Mouse (Mus musculus) stomach, embryonic 15.5 days (tissue): ENCODE results near the gene Klhl41. TPM values are rescaled to one million over a fixed set of nuclear protein-coding genes. Genes with fewer than 3 reads are reported as not detected.
"Not testable (repeated sequence)": the region's sequence is repeated elsewhere in the genome, so short reads cannot be mapped to it uniquely, and the experiment has no call there.

Source experiments
- ATAC-seq: fragments of 200-750 bp; cut with Nextera tagmentation; 2 replicates; pipeline ENCODE4 v1.8.0; 2017; ENCODE audit warnings: low read depth, moderate number of reproducible peaks, moderate TSS enrichment; ENCODE audit not compliant: insufficient read depth, low FRiP score
- H3K27ac ChIP-seq: fragments of 300-500 bp; sonication (generic); 2 replicates; pipeline ENCODE4 v1.5.1; 2015; ENCODE audit warnings: mild to moderate bottlenecking, inconsistent platforms
- H3K27me3 ChIP-seq: fragments of 300-500 bp; sonication (generic); replicated peaks from 2 replicates; pipeline ENCODE4 v1.6.1; 2015; ENCODE audit warnings: inconsistent platforms
- H3K36me3 ChIP-seq: fragments of 300-500 bp; sonication (generic); 2 replicates; pipeline ENCODE4 v1.6.1; 2015; ENCODE audit warnings: inconsistent platforms
- H3K4me1 ChIP-seq: fragments of 300-500 bp; sonication (generic); 2 replicates; pipeline ENCODE4 v1.6.1; 2015; ENCODE audit warnings: inconsistent platforms
- H3K4me2 ChIP-seq: fragments of 300-500 bp; sonication (generic); 2 replicates; pipeline ENCODE4 v1.6.1; 2015; ENCODE audit warnings: mild to moderate bottlenecking, inconsistent platforms
- H3K4me3 ChIP-seq: fragments of 300-500 bp; sonication (generic); replicated peaks from 2 replicates; pipeline ENCODE4 v1.5.1; 2015; ENCODE audit warnings: inconsistent platforms
- H3K9ac ChIP-seq: fragments of 300-500 bp; sonication (generic); 2 replicates; pipeline ENCODE4 v1.6.1; 2015; ENCODE audit warnings: inconsistent platforms
- H3K9me3 ChIP-seq: fragments of 300-500 bp; sonication (generic); 2 replicates; pipeline ENCODE4 v1.6.1; 2016; ENCODE audit warnings: inconsistent platforms
- WGBS: fragments of 180-500 bp; shearing (Covaris S2); methylation state at CpG from one replicate; pipeline ENCODE4 v1.1.7; 2015; 5-methylcytosine and 5-hydroxymethylcytosine counted together
- polyA plus RNA-seq: library from polyadenylated mRNA; unstranded; fragments of >200 nt; fragmentation: Nextera tagmentation; extraction: Ambion mirVana; gene quantifications from 2 replicates; pipeline ENCODE4 v1.2.1, GENCODE M21; 2015

The Klhl41 gene
- polyA plus RNA-seq, 1 experiment from 2014 or later: 0.24 TPM

DNA sequence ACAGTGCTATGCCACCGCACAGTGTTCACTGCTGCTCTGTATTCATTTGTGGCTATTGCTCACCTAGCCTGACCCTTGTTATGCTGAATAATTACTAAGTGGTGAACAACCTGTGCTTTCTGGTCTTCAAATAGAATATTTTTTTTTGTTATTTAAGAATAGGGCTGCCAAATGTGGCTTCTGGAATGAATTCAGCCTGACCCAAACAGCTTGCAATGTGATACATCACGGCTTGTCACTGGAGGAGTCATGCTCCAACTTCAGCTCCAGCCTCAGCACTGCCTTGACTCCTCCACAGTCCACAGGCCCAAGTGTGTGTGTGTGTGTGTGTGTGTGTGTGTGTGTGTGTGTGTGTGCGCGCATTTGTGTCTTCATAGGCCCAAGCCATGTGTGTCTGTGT lies 10.6 kb upstream of the Klhl41 start:
- Histone ChIP-seq H3K27ac (no peak overlapping the region), H3K9me3 (no peaks in the 10 kb centered on the region), H3K9ac (no peak overlapping the region), H3K4me3 (no peak overlapping the region), H3K4me1 (no peaks in the 10 kb centered on the region), H3K4me2 (no peak overlapping the region), H3K27me3 (no peaks in the 10 kb centered on the region), H3K36me3 (no peaks in the 10 kb centered on the region)
- 88% methylated on average over 4 of the region's 4 CpGs for WGBS
- ATAC-seq: no peak

DNA sequence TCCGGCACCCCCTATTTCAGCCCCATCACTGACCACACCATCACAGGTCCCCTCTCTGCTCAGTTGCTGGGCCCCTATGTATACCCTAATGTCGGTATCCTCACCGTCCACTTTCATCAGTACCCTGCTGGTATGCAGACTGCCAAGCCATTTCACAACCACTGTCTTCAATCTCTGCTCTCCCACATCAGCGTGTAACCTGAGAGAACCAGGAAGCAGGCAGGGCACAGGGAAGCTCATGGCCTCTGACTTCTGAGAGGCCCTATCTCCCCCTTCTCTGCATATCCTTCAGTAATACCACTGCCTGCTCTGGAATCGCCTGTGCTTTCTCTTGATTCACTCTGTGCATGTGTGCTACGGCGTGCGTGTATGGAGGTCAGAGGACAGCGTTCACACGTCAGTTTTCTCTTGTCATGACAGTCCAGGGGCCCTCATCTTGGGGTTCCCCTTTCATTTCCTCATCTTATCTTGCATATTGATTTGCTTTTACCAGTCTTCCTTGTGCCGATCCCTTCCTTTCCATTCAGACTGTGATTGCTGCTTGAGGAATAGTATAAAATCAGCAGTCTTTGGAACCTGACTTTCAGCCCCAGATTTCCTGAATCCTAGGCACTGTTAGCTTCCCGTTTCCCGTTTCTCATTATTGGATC lies 6.0 kb upstream of the Klhl41 start:
- 72% methylated on average over 13 of the region's 13 CpGs for WGBS
- Histone ChIP-seq H3K27ac (no peak overlapping the region), H3K4me2 (no peak overlapping the region), H3K9ac (no peak overlapping the region), H3K4me1 (no peaks in the 10 kb centered on the region), H3K27me3 (no peaks in the 10 kb centered on the region), H3K9me3 (no peaks in the 10 kb centered on the region), H3K36me3 (no peaks in the 10 kb centered on the region), H3K4me3 (no peak overlapping the region)
- no peak for ATAC-seq

DNA sequence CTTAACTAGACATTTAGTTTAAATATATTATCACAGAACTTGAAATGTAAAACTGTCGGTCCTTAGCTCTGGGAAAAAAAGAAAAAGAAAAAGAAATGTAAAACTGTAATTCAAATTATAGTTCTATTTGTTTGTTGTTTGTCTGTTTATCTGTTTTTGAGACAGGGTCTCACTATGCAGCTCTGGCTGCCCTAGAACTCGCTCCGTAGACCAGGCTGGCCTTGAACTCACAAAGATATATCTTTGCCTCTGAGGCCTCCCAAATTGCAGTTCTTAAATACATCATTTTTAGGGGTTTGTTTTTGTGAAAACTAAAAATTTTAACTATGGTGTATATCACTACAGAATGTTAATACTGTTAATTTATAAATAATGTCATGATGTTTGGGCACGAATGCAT lies 2.3 kb upstream of the Klhl41 start:
- H3K9me3 ChIP-seq: no peaks in the 10 kb centered on the region
- WGBS: 88% methylated on average over 4 of the region's 4 CpGs
- H3K4me3 ChIP-seq: no peak overlapping the region
- no peak overlapping the region for H3K27ac ChIP-seq
- H3K4me1 ChIP-seq: no peaks in the 10 kb centered on the region
- H3K36me3 ChIP-seq: no peaks in the 10 kb centered on the region
- H3K4me2 ChIP-seq: no peak overlapping the region
- H3K27me3 ChIP-seq: no peaks in the 10 kb centered on the region
- H3K9ac ChIP-seq: no peak overlapping the region
- no peak for ATAC-seq

DNA sequence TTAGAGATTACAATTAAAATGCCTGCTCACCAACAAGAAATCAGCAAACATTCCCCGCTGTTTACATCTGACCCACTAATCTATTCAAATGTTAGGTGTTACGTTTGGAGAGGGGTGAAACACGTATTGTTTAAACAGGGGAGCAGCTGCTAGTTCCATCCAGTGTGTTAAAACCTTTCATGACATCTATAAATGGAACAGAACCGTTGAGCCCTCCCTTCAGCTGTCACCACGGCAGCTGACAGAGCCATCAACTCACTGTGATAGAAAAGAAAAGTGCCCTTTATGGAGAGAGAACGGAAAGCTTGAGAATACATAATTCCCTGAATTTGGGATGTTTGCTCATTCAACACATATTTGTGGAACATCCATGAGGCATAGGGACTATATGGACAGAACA lies 1.5 kb upstream of the Klhl41 start:
- no peak overlapping the region for H3K27ac ChIP-seq
- no peaks in the 10 kb centered on the region for H3K4me1 ChIP-seq
- H3K9me3 ChIP-seq: no peaks in the 10 kb centered on the region
- no peak overlapping the region for H3K4me3 ChIP-seq
- 70% methylated on average over 6 of the region's 6 CpGs for WGBS
- no peak overlapping the region for H3K9ac ChIP-seq
- no peaks in the 10 kb centered on the region for H3K27me3 ChIP-seq
- no peak overlapping the region for H3K4me2 ChIP-seq
- H3K36me3 ChIP-seq: no peaks in the 10 kb centered on the region
- ATAC-seq: no peak

DNA sequence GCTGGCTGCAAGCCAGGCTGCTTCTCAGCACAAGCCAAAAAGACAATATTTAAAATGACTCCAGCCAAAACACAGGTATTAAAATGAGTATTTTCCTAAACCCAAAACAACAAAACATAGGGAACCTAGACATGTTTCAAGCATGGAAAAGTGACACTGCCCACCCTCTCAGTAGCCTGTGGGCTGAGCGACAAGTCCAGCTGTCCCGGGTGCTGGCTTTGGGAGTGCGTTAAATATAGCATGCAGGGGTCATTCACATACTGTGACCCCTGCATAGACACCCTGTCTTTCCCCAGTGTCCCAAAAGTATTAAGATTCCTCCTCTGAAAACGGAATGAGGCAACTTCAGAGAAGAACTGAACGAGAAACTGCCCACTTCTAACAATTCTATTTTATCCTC lies 3.8 kb downstream of the Klhl41 start:
- 62% methylated on average over 5 of the region's 5 CpGs for WGBS
- Histone ChIP-seq H3K4me3 (no peak overlapping the region), H3K27ac (no peak overlapping the region), H3K4me1 (no peaks in the 10 kb centered on the region), H3K9me3 (no peaks in the 10 kb centered on the region), H3K9ac (no peak overlapping the region), H3K36me3 (no peaks in the 10 kb centered on the region), H3K4me2 (no peak overlapping the region), H3K27me3 (no peaks in the 10 kb centered on the region)
- ATAC-seq: no peak

DNA sequence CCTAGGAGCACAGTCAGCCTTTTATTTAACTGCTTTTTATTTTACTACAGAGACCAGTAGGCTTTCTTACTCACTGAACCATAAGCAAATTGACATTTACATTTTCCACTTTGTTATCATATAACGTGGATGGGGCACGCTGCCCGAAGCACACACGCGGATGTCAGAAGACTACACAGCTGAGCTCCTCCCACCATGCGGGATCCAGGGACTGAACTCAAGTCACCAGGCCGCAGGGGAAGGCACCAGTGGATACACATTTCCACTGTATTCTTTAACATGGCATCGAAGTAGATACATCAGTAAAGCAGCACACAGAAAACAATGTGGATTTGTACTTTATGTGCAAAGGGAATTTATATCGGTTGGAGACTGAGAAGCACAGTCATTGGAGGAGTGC lies 5.3 kb downstream of the Klhl41 start:
- Histone ChIP-seq H3K27ac (no peak overlapping the region), H3K4me3 (no peak overlapping the region), H3K27me3 (no peaks in the 10 kb centered on the region), H3K36me3 (no peaks in the 10 kb centered on the region), H3K9ac (no peak overlapping the region), H3K4me1 (no peaks in the 10 kb centered on the region), H3K9me3 (no peaks in the 10 kb centered on the region), H3K4me2 (no peak overlapping the region)
- 90% methylated on average over 9 of the region's 9 CpGs for WGBS
- no peak for ATAC-seq

DNA sequence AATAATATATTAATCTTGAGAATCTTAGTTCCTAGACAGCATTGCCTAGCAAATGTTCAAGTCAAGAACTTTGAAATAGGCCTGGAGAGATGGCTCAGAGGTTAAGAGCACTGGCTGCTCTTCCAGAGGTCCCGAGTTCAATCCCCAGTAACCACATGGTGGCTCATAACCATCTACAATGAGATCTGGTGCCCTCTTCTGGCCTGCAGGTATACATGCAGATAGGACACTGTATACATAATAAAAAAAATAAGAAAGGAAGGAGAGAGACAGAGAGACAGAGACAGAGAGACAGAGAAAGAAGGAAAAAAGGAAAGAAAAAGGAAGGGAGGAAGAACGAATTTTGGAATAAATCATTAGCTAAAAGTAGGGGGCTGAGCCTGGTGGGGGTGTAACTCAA lies 6.8 kb downstream of the Klhl41 start:
- Histone ChIP-seq H3K9ac (no peak overlapping the region), H3K9me3 (no peaks in the 10 kb centered on the region), H3K27ac (no peak overlapping the region), H3K4me1 (no peaks in the 10 kb centered on the region), H3K27me3 (no peaks in the 10 kb centered on the region), H3K4me3 (no peak overlapping the region), H3K4me2 (no peak overlapping the region), H3K36me3 (no peaks in the 10 kb centered on the region)
- WGBS: 54% methylated on average over 2 of the region's 2 CpGs
- no peak for ATAC-seq

DNA sequence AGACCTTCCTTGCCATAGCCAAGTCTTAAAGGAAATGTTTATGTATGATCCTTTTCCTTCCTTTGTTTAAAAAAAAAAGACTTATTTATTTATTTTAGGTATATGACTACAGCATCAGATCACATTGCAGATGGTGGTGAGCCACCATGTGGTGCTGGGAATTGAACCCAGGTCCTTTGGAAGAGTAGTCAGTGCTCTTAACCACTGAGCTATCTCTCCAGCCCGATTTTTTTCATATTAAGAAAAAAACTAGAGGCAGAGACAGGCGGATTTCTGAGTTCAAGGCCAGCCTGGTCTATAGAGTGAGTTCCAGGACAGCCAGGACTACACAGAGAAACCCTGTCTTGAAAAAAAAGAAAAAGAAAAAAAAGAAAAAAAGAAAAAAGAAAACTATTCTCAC lies 7.3 kb downstream of the Klhl41 start:
- ATAC-seq, H3K4me1 ChIP-seq, H3K9ac ChIP-seq, H3K4me3 ChIP-seq, H3K4me2 ChIP-seq, H3K27me3 ChIP-seq, H3K9me3 ChIP-seq, H3K27ac ChIP-seq, H3K36me3 ChIP-seq: not testable (repeated sequence)
- 88% methylated on average over 2 of the region's 2 CpGs for WGBS

DNA sequence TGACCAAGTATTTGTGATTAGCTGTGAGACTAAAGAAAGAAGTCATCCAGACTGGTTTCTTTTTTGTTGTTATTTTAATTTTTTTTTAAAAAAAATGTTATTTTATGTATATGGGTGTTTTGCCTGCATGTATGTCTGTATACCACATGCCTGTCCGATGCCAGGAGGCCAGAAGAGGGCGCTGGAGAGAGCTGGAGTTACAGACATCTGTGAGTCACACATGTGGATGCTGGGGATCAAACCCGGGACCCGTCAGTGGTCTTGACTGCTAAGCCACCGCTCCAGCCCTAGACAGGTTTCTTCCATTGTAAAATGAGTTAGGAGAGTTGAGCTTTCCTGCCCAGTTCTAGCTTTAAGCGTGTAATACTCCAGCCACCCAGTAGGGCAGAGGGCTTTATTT lies 10.1 kb downstream of the Klhl41 start:
- Histone ChIP-seq H3K27ac (no peak overlapping the region), H3K4me3 (no peak overlapping the region), H3K36me3 (no peaks in the 10 kb centered on the region), H3K4me2 (no peak overlapping the region), H3K9me3 (no peaks in the 10 kb centered on the region), H3K4me1 (no peaks in the 10 kb centered on the region), H3K27me3 (no peaks in the 10 kb centered on the region), H3K9ac (no peak overlapping the region)
- 60% methylated on average over 6 of the region's 6 CpGs for WGBS
- ATAC-seq: no peak

DNA sequence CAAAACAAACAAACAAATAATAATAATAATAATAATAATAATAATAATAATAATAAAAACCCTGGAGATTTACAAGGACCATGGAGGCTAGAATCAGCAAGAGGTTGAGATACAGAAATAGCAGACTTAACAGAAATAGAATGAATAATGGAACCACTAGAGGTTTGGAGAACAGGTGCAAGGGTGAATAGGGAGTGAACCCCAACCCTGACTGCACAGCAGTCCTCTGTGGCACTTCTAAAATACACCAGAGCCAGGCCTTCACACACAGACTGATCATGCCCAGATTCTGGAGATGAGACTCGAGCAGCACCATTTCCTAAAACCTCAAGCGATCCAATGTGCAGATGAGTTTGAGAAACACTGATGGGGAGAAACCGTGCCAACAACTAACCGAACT lies 12.0 kb downstream of the Klhl41 start:
- Histone ChIP-seq H3K4me2 (no peak overlapping the region), H3K9ac (no peak overlapping the region), H3K4me3 (no peak overlapping the region), H3K4me1 (no peaks in the 10 kb centered on the region), H3K9me3 (no peaks in the 10 kb centered on the region), H3K27me3 (no peaks in the 10 kb centered on the region), H3K36me3 (no peaks in the 10 kb centered on the region), H3K27ac (no peak overlapping the region)
- ATAC-seq: no peak
- 90% methylated on average over 4 of the region's 4 CpGs for WGBS

DNA sequence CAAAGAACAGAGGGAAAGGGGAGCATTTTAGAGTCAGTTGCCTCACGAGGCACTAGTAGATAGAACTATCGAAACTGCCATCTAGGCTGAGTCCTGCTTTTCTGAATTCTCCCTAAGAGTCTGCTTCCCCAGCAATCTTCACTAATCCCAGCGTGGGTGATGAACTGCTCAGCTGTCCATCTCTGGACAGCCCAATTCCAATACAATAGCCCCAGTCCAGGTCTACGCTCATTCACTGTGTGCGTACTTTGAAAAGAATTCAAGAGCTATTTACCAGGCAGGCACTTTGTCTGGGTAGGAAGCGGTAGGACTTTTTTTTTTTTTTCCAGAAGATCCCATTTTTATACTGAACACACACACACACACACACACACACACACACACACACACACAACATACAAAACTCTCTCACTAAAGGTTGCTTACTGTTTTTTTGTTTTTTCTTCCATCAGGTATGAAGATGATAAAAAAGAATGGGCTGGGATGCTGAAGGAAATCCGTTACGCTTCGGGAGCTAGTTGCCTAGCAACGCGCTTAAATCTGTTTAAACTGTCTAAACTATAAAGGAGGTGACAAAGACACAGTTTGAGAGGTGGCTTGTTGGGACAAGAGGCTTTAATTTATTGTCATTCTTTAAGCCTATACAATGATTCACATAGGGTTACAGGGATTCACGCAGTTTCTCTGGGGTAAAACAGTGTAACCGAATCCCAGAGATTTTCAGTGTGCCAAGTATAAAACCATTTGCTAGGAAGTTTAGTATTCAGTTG lies 13.3 kb downstream of the Klhl41 start:
- no peak for ATAC-seq
- no peak overlapping the region for H3K27ac ChIP-seq
- H3K4me1 ChIP-seq: no peaks in the 10 kb centered on the region
- H3K9ac ChIP-seq: no peak overlapping the region
- H3K36me3 ChIP-seq: no peaks in the 10 kb centered on the region
- no peaks in the 10 kb centered on the region for H3K9me3 ChIP-seq
- 85% methylated on average over 13 of the region's 13 CpGs for WGBS
- no peak overlapping the region for H3K4me3 ChIP-seq
- no peaks in the 10 kb centered on the region for H3K27me3 ChIP-seq
- no peak overlapping the region for H3K4me2 ChIP-seq

DNA sequence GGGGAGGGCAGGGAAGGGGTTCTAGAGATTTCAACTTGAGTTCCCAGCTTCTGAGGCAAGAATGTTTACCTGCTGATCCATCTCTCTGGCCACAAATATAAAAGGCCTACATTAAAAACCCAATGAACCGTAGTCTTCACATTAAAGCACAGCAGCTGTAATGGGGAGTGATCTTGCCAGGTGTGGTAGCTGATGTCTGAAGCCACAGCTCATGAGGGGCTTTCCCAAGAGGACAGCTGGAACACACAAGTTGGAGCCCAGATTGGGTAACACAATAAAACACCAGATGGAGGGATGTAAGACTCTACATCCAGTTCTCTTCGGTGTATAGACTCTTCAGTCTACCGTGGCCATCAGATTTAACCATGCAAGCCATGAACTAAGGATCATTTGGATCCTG lies 14.6 kb downstream of the Klhl41 start:
- H3K9me3 ChIP-seq: no peaks in the 10 kb centered on the region
- no peaks in the 10 kb centered on the region for H3K36me3 ChIP-seq
- H3K27ac ChIP-seq: no peak overlapping the region
- no peak for ATAC-seq
- H3K27me3 ChIP-seq: no peaks in the 10 kb centered on the region
- H3K4me2 ChIP-seq: no peak overlapping the region
- no peaks in the 10 kb centered on the region for H3K4me1 ChIP-seq
- 90% methylated on average over 3 of the region's 3 CpGs for WGBS
- H3K4me3 ChIP-seq: no peak overlapping the region
- no peak overlapping the region for H3K9ac ChIP-seq
